Mouse (Mus musculus): Measurements from ENCODE around the gene Lrrc19. TPM values are rescaled to one million over a fixed set of nuclear protein-coding genes. Genes with fewer than 3 reads are reported as not detected.
A peak's percentile ranks its signal among the peaks of the same experiment; 100 is the strongest.
"Not testable (repeated sequence)": the region's sequence is repeated elsewhere in the genome, so short reads cannot be mapped to it uniquely, and the experiment has no call there.

The Lrrc19 gene
- polyA plus RNA-seq, 1 experiment = 47.2 TPM

DNA sequence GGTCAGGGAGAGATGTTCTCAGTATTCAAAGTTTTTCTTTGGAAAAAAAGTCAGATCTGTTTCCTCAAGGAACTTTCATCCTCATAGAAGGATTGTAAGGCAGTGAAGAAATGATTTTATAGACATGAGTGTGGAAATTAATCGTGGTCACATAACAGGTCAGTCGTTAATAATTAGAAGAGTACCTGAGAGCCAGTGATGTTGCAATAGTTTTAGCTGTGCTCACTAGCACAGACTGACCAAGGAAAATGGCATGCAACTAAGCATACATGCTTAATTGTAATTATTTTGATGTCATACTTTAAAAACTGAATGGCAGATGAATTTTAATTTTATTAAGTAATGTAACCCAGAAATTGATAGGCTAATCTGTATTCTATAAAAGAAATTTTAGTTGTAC lies 30.7 kb upstream of the Lrrc19 start:
- no peak for DNase-seq
- Histone ChIP-seq H3K27me3 (replicated peaks; ENCODE audit: control insufficient read depth, insufficient read depth, low read length) (no peaks in the 10 kb centered on the region), H3K36me3 (ENCODE audit: control insufficient read depth, insufficient read depth, low read length) (peaks cover 4% of the 10 kb centered on the region; the same call in 1 of the 2 replicates), H3K4me1 (ENCODE audit: control insufficient read depth, insufficient read depth, low read length) (no peaks in the 10 kb centered on the region), H3K27ac (ENCODE audit: insufficient read depth, low read depth, low read length) (no peak overlapping the region), H3K4me3 (ENCODE audit: insufficient read depth, low read depth, low read length) (no peak overlapping the region)
- TF ChIP-seq CTCF (conservative IDR thresholded peaks at IDR 0.05; ENCODE audit: insufficient read depth, insufficient read length, low read depth, low read length) (no peak), POLR2A (IDR thresholded peaks at IDR 0.05; ENCODE audit: low read depth, low read length) (no peak)
- 81% methylated on average over 2 of the region's 2 CpGs for WGBS

DNA sequence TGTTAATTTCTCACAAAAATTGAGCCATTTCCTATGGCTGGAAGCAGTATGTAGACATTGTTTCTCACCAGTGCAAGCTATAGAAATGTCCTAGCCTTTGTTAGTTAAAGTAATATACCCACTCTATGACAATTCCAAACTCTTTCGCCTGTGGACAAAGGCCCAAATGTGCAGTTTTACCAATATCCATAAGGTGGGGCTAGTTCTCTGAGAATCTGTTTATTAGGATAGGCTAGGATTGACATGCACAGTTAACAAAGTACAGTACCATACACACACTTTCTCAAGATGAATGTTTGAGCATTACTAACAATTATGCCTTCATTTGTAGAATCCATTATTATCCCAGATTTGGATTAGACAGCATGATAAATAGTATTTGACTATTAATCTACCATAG lies 19.8 kb upstream of the Lrrc19 start:
- WGBS = 40% methylated on average over 1 of the region's 1 CpGs
- Histone ChIP-seq H3K27ac (ENCODE audit: insufficient read depth, low read depth, low read length) (no peak overlapping the region), H3K4me3 (ENCODE audit: insufficient read depth, low read depth, low read length) (no peak overlapping the region), H3K4me1 (ENCODE audit: control insufficient read depth, insufficient read depth, low read length) (no peaks in the 10 kb centered on the region), H3K27me3 (replicated peaks; ENCODE audit: control insufficient read depth, insufficient read depth, low read length) (no peaks in the 10 kb centered on the region), H3K36me3 (ENCODE audit: control insufficient read depth, insufficient read depth, low read length) (no peaks in the 10 kb centered on the region)
- TF ChIP-seq CTCF (conservative IDR thresholded peaks at IDR 0.05; ENCODE audit: insufficient read depth, insufficient read length, low read depth, low read length) (peak; percentile 42), POLR2A (IDR thresholded peaks at IDR 0.05; ENCODE audit: low read depth, low read length) (no peak)
- DNase-seq = peak; percentile 60

DNA sequence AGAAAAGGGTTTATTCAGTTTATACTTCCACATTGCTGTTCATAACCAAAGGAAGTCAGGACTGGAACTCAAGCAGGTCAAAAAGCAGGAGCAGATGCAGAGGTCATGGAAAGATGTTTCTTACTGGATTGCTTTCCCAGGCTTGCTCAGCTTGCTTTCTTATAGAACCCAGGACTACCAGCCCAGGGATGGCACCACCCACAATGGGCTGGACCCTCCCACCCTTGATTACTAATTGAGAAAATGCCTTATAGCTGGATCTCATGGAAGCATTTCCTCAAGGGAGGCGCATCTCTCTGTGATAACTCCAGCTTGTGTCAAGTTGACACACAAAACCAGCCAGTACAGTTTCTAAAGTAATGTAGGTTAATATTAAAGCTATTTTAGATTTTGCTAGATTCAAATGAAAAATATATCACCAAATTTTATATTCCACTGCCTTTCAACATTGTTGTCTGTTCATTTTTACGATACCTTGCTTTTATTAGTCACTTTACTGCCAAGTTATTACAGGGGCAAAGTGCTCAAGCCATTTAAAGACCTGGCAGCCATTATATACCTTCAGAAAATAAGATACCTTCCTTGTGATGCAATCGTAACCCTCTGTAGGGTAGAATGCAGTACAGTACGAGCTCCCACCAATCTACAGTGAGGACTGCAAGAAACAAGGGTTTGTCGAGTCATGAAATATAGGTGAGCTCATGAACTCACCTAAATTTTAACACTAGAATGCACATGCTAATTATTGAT lies 657 bp upstream of the Lrrc19 start:
- H3K27me3 ChIP-seq (replicated peaks; ENCODE audit: control insufficient read depth, insufficient read depth, low read length); H3K36me3 ChIP-seq (ENCODE audit: control insufficient read depth, insufficient read depth, low read length); H3K4me1 ChIP-seq (ENCODE audit: control insufficient read depth, insufficient read depth, low read length); H3K4me3 ChIP-seq (ENCODE audit: insufficient read depth, low read depth, low read length): not testable (repeated sequence)
- peak; percentile 22 for DNase-seq
- 85% methylated on average over 5 of the region's 5 CpGs for WGBS
- H3K27ac ChIP-seq (ENCODE audit: insufficient read depth, low read depth, low read length) = peak overlapping the region; percentile 56

DNA sequence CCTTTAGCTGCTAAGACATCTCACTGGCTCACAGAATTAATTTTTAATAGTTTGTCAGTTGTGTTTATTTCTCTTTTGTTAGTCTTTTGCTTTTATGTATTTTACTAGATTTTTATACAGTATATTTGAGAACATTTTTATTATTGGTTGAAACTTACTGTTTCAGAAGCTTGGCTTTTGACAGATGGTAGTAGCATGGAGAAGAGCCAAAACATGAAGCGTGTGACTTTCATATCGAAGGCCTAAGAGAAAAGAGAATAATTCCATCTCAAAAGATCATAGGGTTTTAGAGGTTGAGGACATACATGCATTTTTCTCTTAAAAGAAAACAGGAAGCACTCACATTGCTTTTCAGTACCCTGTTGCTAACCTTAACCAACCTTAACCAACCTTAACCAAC lies 6.8 kb downstream of the Lrrc19 start:
- Histone ChIP-seq H3K27ac (ENCODE audit: insufficient read depth, low read depth, low read length) (no peak overlapping the region), H3K27me3 (replicated peaks; ENCODE audit: control insufficient read depth, insufficient read depth, low read length) (no peaks in the 10 kb centered on the region), H3K4me1 (ENCODE audit: control insufficient read depth, insufficient read depth, low read length) (no peaks in the 10 kb centered on the region), H3K36me3 (ENCODE audit: control insufficient read depth, insufficient read depth, low read length) (peaks cover 1% of the 10 kb centered on the region; the same call in 1 of the 2 replicates), H3K4me3 (ENCODE audit: insufficient read depth, low read depth, low read length) (no peak overlapping the region)
- TF ChIP-seq POLR2A (IDR thresholded peaks at IDR 0.05; ENCODE audit: low read depth, low read length) = no peak
- no peak for TF ChIP-seq CTCF (conservative IDR thresholded peaks at IDR 0.05; ENCODE audit: insufficient read depth, insufficient read length, low read depth, low read length)
- WGBS = 91% methylated on average over 2 of the region's 2 CpGs
- no peak for DNase-seq

DNA sequence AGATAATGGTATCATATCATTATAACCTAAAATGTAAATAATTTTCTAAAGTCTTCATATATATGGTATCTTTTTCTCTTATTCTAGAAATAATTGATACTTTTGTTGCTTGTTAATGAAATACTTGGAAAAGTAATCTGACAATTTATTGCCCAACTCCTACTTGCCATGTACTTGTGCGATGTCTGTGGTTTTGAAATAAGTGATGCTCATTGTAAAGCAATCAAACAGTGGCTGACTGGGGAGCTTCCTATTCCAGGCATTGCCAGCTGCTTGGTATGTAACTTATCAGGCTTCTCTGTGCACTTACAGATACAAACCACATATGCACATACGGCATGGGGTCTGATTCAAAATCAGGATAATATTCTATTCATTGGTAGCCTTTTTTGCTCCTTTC lies 29.9 kb downstream of the Lrrc19 start:
- no peak for TF ChIP-seq POLR2A (IDR thresholded peaks at IDR 0.05; ENCODE audit: low read depth, low read length)
- no peak for TF ChIP-seq CTCF (conservative IDR thresholded peaks at IDR 0.05; ENCODE audit: insufficient read depth, insufficient read length, low read depth, low read length)
- Histone ChIP-seq H3K27ac (ENCODE audit: insufficient read depth, low read depth, low read length) (no peak overlapping the region), H3K4me1 (ENCODE audit: control insufficient read depth, insufficient read depth, low read length) (no peaks in the 10 kb centered on the region), H3K36me3 (ENCODE audit: control insufficient read depth, insufficient read depth, low read length) (peaks cover 2% of the 10 kb centered on the region), H3K4me3 (ENCODE audit: insufficient read depth, low read depth, low read length) (no peak overlapping the region), H3K27me3 (replicated peaks; ENCODE audit: control insufficient read depth, insufficient read depth, low read length) (no peaks in the 10 kb centered on the region)
- WGBS = 77% methylated on average over 2 of the region's 2 CpGs
- no peak for DNase-seq

DNA sequence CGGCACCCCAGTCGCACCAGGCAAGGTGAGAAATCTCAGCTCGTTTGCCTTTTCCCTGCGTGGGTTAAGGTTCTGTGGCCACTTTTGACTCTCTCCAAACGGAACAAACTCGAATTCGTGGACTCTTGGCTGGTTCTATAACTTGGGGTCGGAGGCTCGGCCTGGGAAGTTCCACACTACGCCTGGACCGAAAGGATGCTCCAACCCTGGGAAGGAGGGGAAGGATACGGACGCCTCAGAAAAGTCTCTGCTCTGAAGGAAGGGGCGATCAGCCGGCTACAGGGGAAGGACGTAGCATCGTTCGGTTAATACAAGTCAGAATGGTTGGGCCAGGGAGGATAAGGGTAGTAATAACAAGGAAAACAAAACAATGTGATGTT lies 35.3 kb downstream of the Lrrc19 start:
- WGBS = under 1% methylated on average over 18 of the region's 18 CpGs
- DNase-seq = no peak
- no peaks in the 10 kb centered on the region for H3K36me3 ChIP-seq (ENCODE audit: control insufficient read depth, insufficient read depth, low read length)

DNA sequence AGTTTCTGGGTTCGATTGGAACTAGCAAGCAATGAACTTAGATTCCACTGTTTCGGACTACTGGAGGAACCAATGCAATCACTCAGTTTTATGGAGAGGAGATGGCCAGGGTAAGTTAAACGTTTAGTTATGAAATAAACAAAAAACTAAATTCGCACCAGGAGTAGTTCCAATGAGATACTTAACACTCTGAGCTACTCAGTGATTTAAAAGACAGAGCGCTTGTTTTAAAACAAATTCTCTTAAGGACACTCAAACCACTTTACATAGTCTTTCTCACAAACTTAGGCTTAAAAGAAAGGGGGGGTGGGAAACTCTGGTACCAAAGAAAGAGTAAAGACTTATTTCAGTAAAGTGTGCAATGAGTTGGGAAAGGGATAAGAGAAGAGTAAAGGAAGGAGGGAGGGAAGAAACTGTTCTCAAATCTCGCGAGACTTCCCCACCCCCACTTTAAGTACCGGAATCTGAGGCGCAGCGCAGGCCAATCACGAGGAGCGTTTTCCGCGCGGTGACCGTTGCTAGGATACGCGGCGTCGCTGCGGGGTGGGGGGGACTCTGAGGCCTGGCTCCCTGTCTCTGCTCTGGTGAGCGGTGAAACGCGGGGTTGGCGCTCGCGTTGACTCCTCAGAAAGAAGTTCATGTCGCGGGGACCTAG lies 35.8 kb downstream of the Lrrc19 start, which contains the start of gene Ift74:
TSS of gene Ift74 (plus strand) at position 520 of the 655 bp plus-strand sequence.
- DNase-seq = peak; percentile 97
- Histone ChIP-seq H3K36me3 (ENCODE audit: control insufficient read depth, insufficient read depth, low read length) (no peaks in the 10 kb centered on the region), H3K4me3 (ENCODE audit: insufficient read depth, low read depth, low read length) (peak within 1 kb of the TSS; percentile 93), H3K27ac (ENCODE audit: insufficient read depth, low read depth, low read length) (peak within 1 kb of the TSS; percentile 56; the same call in 1 of the 2 replicates), H3K27me3 (replicated peaks; ENCODE audit: control insufficient read depth, insufficient read depth, low read length) (no peaks in the 10 kb centered on the region), H3K4me1 (ENCODE audit: control insufficient read depth, insufficient read depth, low read length) (no peaks in the 10 kb centered on the region; the same call in 1 of the 2 replicates)
- 2% methylated on average over 29 of the region's 29 CpGs for WGBS
- TF ChIP-seq POLR2A (IDR thresholded peaks at IDR 0.05; ENCODE audit: low read depth, low read length) (peak; percentile 27), CTCF (conservative IDR thresholded peaks at IDR 0.05; ENCODE audit: insufficient read depth, insufficient read length, low read depth, low read length) (no peak)

More for the DNA sequence above, 35.3 kb downstream of the Lrrc19 start:
- Histone ChIP-seq H3K4me3 (ENCODE audit: insufficient read depth, low read depth, low read length) (peak overlapping the region; percentile 93), H3K27me3 (replicated peaks; ENCODE audit: control insufficient read depth, insufficient read depth, low read length) (no peaks in the 10 kb centered on the region), H3K27ac (ENCODE audit: insufficient read depth, low read depth, low read length) (peak overlapping the region; percentile 49; the same call in 1 of the 2 replicates), H3K4me1 (ENCODE audit: control insufficient read depth, insufficient read depth, low read length) (no peaks in the 10 kb centered on the region; the same call in 1 of the 2 replicates)
- TF ChIP-seq POLR2A (IDR thresholded peaks at IDR 0.05; ENCODE audit: low read depth, low read length) = no peak
- no peak for TF ChIP-seq CTCF (conservative IDR thresholded peaks at IDR 0.05; ENCODE audit: insufficient read depth, insufficient read length, low read depth, low read length)
